Mouse (Mus musculus): ENCODE data around the gene Cacna1c. TPM values are rescaled to one million over a fixed set of nuclear protein-coding genes. Genes with fewer than 3 reads are reported as not detected.

Cacna1c gene
- total RNA-seq, 2 experiments from 2014 or later, result 80.0 to 84.8 TPM

DNA sequence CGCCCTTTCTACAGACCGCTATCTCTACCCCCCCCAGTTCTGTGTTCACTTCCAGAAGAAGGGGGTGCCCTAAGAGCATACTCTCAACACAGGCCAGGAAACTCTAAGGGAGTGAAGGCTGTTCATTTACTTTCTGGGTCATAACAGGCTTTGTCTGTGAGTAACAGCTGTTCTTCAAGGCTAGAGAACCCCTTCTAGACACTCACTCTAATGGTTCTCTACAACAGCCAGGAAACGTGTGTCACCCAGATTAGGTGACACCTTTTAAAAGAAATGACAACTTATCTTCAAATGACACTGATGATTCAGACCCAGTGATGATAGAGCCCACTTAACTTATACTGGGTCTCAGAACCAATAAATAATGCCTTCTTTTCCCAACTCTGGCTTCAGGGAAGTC is 461.1 kb downstream of the Cacna1c start:
- no peak for DNase-seq
- intact Hi-C loops (cut with DNase I), result no loop called here

- intact Hi-C loops (cut with DNase I), result no loop called here
Observed at GRCm38 (mm10) chr6:118731937-118732336, 464.3 kb downstream of the Cacna1c start.

GRCm38 (mm10) chr6:118724908-118725307 is 471.3 kb downstream of the Cacna1c start:
- intact Hi-C loops (cut with DNase I), result no loop called here
- DNase-seq, result peak; percentile 87

More at GRCm38 (mm10) chr6:118731937-118732336, 464.3 kb downstream of the Cacna1c start:
- no peak for DNase-seq

DNA sequence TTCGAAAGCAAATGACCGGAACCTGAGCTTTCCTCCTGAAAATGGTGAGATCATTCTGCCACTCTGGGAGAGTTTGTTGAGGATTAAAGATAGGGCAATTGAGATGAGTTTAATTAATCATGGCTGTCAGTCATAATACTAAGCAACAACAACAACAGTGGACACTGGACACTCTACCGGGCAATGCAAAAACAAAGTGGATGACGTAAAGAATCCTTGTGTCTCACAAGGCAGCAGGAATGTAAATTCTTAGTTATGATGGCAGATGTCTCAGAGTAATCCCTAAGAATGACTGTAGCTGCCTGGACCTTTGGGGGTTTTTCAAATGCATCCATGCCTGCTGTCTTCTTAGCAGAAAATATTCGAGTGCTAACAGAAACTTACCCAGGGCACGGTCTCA is 471.8 kb downstream of the Cacna1c start:
- DNase-seq, result no peak
- intact Hi-C loops (cut with DNase I), result no loop called here

DNA sequence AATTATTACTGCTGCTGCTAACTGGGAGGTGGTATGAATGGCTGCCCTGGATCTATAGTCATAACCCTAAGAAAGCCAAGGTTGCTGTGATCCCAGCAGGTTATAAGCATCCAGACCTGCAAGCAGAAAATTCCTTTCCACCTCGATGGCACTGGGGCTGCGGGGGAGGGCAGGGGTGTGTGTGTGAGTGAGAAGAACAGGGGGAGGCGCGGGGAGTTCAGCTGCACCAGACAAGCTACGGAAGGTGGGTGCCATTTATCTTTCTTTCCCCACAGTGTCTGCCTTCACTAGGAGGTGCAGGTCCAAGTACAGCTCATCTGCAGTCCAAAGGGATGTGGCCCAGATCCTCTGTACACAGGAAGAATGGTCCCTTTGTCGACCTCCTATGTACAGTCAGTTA is 473.9 kb downstream of the Cacna1c start:
- intact Hi-C loops (cut with DNase I), result no loop called here

DNA sequence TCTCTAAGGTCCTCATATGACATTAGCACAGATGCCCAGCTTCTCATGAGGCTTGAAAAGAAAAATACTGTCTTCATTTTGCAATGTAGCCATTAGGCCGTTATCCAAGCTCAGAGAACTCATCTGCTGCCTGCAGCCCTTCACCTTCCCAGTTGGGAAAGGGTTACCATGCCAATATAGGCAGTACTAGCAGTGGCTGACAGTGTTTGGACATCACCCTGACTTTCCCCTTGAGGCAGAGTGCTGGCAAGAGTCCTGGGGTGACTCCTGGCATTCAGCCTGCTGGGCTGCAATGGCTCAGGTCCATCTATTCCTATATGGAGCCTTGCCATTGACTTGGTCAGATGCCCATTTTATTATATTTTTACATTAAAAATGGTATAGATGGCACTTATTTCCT is 476.7 kb downstream of the Cacna1c start:
- intact Hi-C loops (cut with DNase I), result no loop called here

More for the DNA sequence above, 473.9 kb downstream of the Cacna1c start:
- no peak for DNase-seq

DNA sequence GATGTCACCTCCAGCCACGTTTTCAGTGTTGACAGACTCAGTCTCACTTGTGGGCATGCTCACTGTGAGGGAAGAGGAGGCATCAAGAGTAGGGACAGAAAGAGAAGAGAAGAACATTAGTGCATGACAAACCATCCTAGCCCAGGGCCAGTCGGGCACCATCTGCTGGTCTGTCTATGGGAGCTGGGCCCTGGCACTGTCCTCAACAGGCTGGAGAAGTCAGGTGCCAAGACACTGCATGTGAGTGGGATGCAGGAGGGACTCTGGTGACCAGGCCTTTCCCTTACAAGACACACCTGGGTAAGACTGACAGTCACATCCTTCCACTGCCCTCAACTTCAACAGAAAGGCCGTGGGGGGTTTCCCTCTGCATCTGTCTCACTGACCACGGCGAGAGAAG is 482.9 kb downstream of the Cacna1c start:
- DNase-seq, result peak; percentile 43
- intact Hi-C loops (cut with DNase I), result no loop called here

More for the DNA sequence above, 476.7 kb downstream of the Cacna1c start:
- DNase-seq, result peak; percentile 49

- intact Hi-C loops (cut with DNase I), result no loop called here
- no peak for DNase-seq
Observed at GRCm38 (mm10) chr6:118711677-118712322, 484.4 kb downstream of the Cacna1c start.

- DNase-seq, result no peak
- intact Hi-C loops (cut with DNase I), result no loop called here
Observed at GRCm38 (mm10) chr6:118707066-118707465, 489.2 kb downstream of the Cacna1c start.

GRCm38 (mm10) chr6:118705840-118706239 is 490.4 kb downstream of the Cacna1c start:
- intact Hi-C loops (cut with DNase I), result no loop called here
- no peak for DNase-seq

DNA sequence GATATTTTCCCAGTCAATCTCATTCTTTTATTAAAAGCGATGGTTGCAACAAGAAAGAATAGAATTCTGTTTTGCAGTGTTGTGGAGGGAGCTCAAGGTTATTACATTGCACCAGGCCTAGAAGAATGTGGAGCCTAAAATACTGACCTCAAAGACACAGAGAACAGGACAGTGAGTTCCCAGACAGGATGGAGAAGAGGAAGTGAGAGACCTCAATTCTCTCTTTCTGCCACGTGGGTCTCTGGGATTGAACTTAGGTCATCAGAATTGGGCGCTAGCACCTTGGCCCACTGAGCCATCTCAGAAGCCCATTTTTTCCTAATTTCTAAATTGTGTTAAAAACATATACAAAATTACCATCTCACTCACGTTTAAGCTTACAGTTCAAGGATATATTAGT is 501.6 kb downstream of the Cacna1c start:
- intact Hi-C loops (cut with DNase I), result no loop called here
- no peak for DNase-seq

DNA sequence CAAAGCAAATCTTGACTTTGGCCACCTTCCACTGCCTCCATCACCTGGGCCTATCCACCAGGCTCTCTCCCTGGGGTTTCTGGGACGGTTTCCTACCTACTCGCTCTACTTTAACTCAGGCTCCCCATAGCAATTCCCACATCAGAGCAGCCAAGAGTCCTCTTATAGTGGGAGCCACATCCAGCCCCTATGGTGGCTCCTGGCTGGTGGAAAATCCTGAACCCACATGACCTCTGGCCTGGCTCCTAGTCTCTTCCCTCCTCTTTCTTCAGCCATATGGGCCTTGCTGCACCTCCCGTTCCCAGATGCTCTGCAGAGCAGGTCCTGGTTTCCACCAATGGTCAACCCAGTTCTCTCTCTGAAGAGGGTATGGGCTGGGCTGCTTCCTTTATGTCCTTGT is 506.8 kb downstream of the Cacna1c start:
- no peak for DNase-seq
- intact Hi-C loops (cut with DNase I), result no loop called here

DNA sequence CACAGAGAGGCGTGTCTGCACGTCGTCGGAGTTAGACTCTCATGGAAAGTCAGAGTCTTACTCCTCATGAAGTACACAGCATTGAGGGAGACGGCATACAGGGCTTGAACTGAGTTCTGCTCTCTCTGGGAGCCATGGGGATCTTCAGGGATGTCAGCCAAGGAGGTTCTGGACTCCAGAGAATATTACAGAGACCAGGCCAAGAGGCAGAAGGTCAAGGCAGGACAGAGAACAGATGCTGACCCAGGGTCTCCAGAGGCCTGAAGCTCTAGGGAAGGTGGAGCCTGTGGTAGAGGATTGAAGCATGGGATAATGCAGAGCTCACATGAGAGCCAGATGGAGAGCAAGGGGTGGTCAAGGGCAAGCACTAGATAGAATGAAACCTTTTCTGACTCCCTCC is 507.4 kb downstream of the Cacna1c start:
- intact Hi-C loops (cut with DNase I), result no loop called here
- no peak for DNase-seq

DNA sequence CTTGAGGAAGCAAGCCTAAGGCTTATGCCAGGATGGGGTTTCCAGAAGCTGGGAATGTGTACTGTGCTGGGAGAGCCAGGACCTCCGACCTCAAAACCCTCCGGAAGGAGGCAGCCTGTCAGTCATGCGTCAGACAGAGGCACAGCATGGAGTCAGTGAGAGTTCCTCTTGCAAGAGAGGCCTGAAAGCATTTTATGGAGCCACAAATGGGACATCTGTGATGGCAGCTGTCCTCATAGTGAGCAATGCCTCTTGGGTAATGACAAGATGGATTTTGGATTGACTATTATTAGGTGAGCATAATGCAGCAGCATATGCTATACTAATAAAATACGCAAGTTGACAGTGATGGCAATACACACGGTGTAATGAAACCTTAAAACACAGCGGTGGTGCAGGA is 515.4 kb downstream of the Cacna1c start:
- peak; percentile 42 for DNase-seq
- intact Hi-C loops (cut with DNase I), result no loop called here

DNA sequence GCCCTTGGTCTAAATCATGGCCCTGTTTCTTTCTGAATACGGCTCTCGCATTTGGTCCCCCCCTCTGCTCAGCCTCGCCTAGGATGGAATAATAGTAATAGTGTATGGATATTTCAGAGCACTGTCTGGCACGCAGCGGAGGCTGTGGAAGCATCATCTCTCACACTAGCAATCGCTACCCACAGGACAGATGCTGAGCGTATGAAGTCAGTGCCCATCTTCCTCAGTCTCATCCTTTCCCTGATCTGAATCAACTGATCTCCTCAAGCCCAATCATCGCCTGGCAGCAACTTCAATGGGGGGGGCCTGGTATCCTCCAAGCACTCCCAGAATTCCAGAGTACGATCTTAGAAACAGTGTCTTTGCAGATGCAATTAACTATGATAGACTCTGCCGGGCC is 518.2 kb downstream of the Cacna1c start:
- intact Hi-C loops (cut with DNase I), result no loop called here
- DNase-seq, result no peak

GRCm38 (mm10) chr6:118677306-118677705 is 518.9 kb downstream of the Cacna1c start:
- intact Hi-C loops (cut with DNase I), result no loop called here
- DNase-seq, result no peak

GRCm38 (mm10) chr6:118674781-118675180 is 521.4 kb downstream of the Cacna1c start:
- DNase-seq, result peak; percentile 33
- intact Hi-C loops (cut with DNase I), result no loop called here

GRCm38 (mm10) chr6:118673974-118674695 is 522.1 kb downstream of the Cacna1c start:
- peak; percentile 38 for DNase-seq
- intact Hi-C loops (cut with DNase I), result no loop called here

- no peak for DNase-seq
- intact Hi-C loops (cut with DNase I), result no loop called here
Observed at GRCm38 (mm10) chr6:118653331-118653730, 542.9 kb downstream of the Cacna1c start.

GRCm38 (mm10) chr6:118649121-118649783 is 547.0 kb downstream of the Cacna1c start:
- DNase-seq, result no peak
- intact Hi-C loops (cut with DNase I), result loop anchor here (5.0 to 10.0 kb wide), 2 partner anchors 453 to 546 kb away; partner anchors contain the start of gene Cacna1c

DNA sequence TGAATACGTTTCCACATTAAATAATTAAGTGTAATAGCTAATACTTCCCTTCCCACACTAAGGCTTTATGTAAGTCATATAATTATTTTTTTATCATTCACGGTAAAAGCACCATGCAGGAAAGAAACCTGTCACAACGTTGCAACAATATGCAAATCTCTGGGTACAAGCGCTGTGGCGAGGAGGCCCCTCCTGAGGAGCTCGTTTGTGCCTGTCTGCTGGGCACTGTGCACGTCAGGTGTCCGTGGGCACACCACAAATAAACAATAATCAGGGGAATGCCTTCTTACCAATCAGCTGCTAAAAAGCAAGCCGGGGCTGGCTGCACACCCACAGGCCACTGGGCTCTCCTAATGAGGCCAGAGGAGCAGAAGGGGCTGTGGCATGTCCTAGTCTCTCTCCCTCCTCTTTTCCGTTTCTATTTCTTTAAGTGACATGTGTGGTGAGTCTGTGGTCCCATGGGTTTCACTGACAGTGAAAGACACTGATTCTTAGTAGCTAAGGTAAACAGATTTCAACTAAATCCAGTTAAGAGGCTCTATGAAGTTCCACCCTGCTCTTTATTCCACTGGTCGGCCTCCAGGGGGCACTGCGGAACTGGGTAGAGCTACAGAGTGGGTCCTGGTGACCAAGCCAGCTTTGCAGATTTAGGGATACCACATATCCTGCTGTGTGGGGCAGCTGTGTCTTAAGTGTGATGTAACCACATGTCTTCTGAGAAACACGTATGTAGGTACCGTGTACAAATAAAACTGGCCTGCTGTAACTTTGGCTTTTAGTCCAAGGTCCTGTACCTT is 549.8 kb downstream of the Cacna1c start:
- DNase-seq, result peak; percentile 91
- intact Hi-C loops (cut with DNase I), result loop anchor here (5.0 to 10.0 kb wide), 2 partner anchors 456 to 548 kb away; partner anchors contain the start of gene Cacna1c
